Mouse (Mus musculus) hindbrain, postnatal 0 days (tissue): ENCODE measurements around the gene Plch1. TPM values are rescaled to one million over a fixed set of nuclear protein-coding genes. Genes with fewer than 3 reads are reported as not detected.

ENCODE experiments used
- ATAC-seq: fragments of 200-750 bp; cut with Nextera tagmentation; 2 replicates; pipeline ENCODE4 v1.8.0; 2017; ENCODE audit warnings: mild to moderate bottlenecking, moderate TSS enrichment, moderate library complexity
- DNase-seq: peaks from one replicate; pipeline ENCODE4 v3.0.0-alpha.2; 2015; ENCODE audit warnings: low spot score
- H3K27ac ChIP-seq: fragments of 300-500 bp; sonication (generic); 2 replicates; pipeline ENCODE4 v1.5.1; 2014; ENCODE audit warnings: mild to moderate bottlenecking
- H3K27me3 ChIP-seq: fragments of 300-500 bp; sonication (generic); 2 replicates; pipeline ENCODE4 v1.6.1; 2014; ENCODE audit warnings: low read length, mixed read lengths; ENCODE audit not compliant: insufficient read depth
- H3K36me3 ChIP-seq: fragments of 300-500 bp; sonication (generic); 2 replicates; pipeline ENCODE4 v1.6.1; 2014; ENCODE audit warnings: low read length, mixed read lengths; ENCODE audit not compliant: insufficient read depth
- H3K4me1 ChIP-seq: fragments of 300-500 bp; sonication (generic); 2 replicates; pipeline ENCODE4 v1.6.1; 2014; ENCODE audit warnings: antibody characterized with exemption, low read length, mixed read lengths; ENCODE audit not compliant: insufficient read depth
- H3K4me2 ChIP-seq: fragments of 300-500 bp; sonication (generic); 2 replicates; pipeline ENCODE4 v1.6.1; 2014; ENCODE audit warnings: low read depth, mild to moderate bottlenecking, low read length, moderate library complexity, mixed read lengths
- H3K4me3 ChIP-seq: fragments of 300-500 bp; sonication (generic); 2 replicates; pipeline ENCODE4 v1.5.1; 2014; ENCODE audit warnings: low read length
- H3K9ac ChIP-seq: fragments of 300-500 bp; sonication (generic); replicated peaks from 2 replicates; pipeline ENCODE4 v1.6.1; 2014; ENCODE audit warnings: mild to moderate bottlenecking, low read length, moderate library complexity, mixed read lengths
- H3K9me3 ChIP-seq: fragments of 300-500 bp; sonication (generic); 2 replicates; pipeline ENCODE4 v1.6.1; 2016; ENCODE audit warnings: low read length, mixed read lengths
- CTCF ChIP-seq: IDR thresholded peaks from 2 replicates; pipeline ENCODE4 v1.5.1; 2016; ENCODE audit warnings: antibody characterized with exemption, control low read depth, low read depth
- WGBS: fragments of 180-500 bp; shearing (Covaris S2); extraction: QIAGEN DNeasy Blood & Tissue Kit; methylation state at CpG from one replicate; pipeline ENCODE4 v1.1.7; 2014; 5-methylcytosine and 5-hydroxymethylcytosine counted together
- polyA plus RNA-seq: library from polyadenylated mRNA; unstranded; fragments of >200 nt; fragmentation: Nextera tagmentation; extraction: Ambion mirVana; gene quantifications from 2 replicates; pipeline ENCODE4 v1.2.1, GENCODE M21; 2015
- total RNA-seq: library from RNA; depleted of rRNA; stranded (reverse); fragments of >200 nt; gene quantifications from 2 replicates; pipeline ENCODE4 v1.2.3, GENCODE M21; 2014

Gene Plch1
- total and polyA plus RNA-seq, 2 experiments from 2014 or later = 4.1 to 11.7 TPM

- 17% methylated on average over 2 of the region's 2 CpGs for WGBS
Measured at GRCm38 (mm10) chr3:63740073-63740472, 159.2 kb downstream of the Plch1 start.

GRCm38 (mm10) chr3:63728325-63728724 is 170.9 kb downstream of the Plch1 start:
- H3K27ac ChIP-seq = no peak overlapping the region
- ATAC-seq (no peak), DNase-seq (no peak)
- H3K27me3 ChIP-seq = no peaks in the 10 kb centered on the region
- H3K9me3 ChIP-seq = no peaks in the 10 kb centered on the region
- WGBS = 45% methylated on average over 1 of the region's 1 CpGs
- no peak for TF ChIP-seq CTCF
- no peak overlapping the region for H3K9ac ChIP-seq
- H3K4me3 ChIP-seq = no peak overlapping the region
- H3K4me1 ChIP-seq = peaks cover 6% of the 10 kb centered on the region; the same call in 1 of the 2 replicates
- H3K4me2 ChIP-seq = no peak overlapping the region
- no peaks in the 10 kb centered on the region for H3K36me3 ChIP-seq

More at GRCm38 (mm10) chr3:63740073-63740472, 159.2 kb downstream of the Plch1 start:
- Histone ChIP-seq H3K9ac (no peak overlapping the region), H3K4me1 (peaks cover 3% of the 10 kb centered on the region; the same call in 1 of the 2 replicates), H3K4me2 (0 out of 2 replicates have a peak overlapping the region, but pooled peaks have one; percentile 11), H3K27me3 (no peaks in the 10 kb centered on the region), H3K27ac (peak overlapping the region; percentile 51; the same call in 1 of the 2 replicates), H3K9me3 (no peaks in the 10 kb centered on the region), H3K4me3 (no peak overlapping the region), H3K36me3 (no peaks in the 10 kb centered on the region)
- DNase-seq (peak; percentile 25), ATAC-seq (peak; percentile 51; the same call in 1 of the 2 replicates)
- TF ChIP-seq CTCF = no peak

- Histone ChIP-seq H3K9ac (no peak overlapping the region), H3K36me3 (no peaks in the 10 kb centered on the region), H3K4me3 (no peak overlapping the region), H3K27me3 (no peaks in the 10 kb centered on the region), H3K27ac (peak overlapping the region; percentile 26; the same call in 1 of the 2 replicates), H3K4me2 (no peak overlapping the region), H3K9me3 (no peaks in the 10 kb centered on the region), H3K4me1 (peaks cover 6% of the 10 kb centered on the region; the same call in 1 of the 2 replicates)
- WGBS = 63% methylated on average over 4 of the region's 4 CpGs
- DNase-seq (no peak), ATAC-seq (peak; percentile 19; the same call in 1 of the 2 replicates)
- no peak for TF ChIP-seq CTCF
Measured at GRCm38 (mm10) chr3:63726667-63727342, 172.5 kb downstream of the Plch1 start.

- Histone ChIP-seq H3K27me3 (no peaks in the 10 kb centered on the region), H3K4me2 (no peak overlapping the region), H3K9me3 (no peaks in the 10 kb centered on the region), H3K36me3 (no peaks in the 10 kb centered on the region), H3K9ac (no peak overlapping the region), H3K4me3 (no peak overlapping the region), H3K4me1 (no peaks in the 10 kb centered on the region), H3K27ac (no peak overlapping the region)
- DNase-seq (no peak), ATAC-seq (no peak)
- no peak for TF ChIP-seq CTCF
- WGBS = 86% methylated on average over 2 of the region's 2 CpGs
Measured at GRCm38 (mm10) chr3:63693694-63694093, 205.6 kb downstream of the Plch1 start.

GRCm38 (mm10) chr3:63692727-63693126 is 206.5 kb downstream of the Plch1 start:
- Histone ChIP-seq H3K36me3 (no peaks in the 10 kb centered on the region), H3K27me3 (no peaks in the 10 kb centered on the region), H3K27ac (no peak overlapping the region), H3K4me3 (no peak overlapping the region), H3K4me2 (no peak overlapping the region), H3K9me3 (no peaks in the 10 kb centered on the region), H3K9ac (no peak overlapping the region), H3K4me1 (no peaks in the 10 kb centered on the region)
- ATAC-seq (no peak), DNase-seq (no peak)
- TF ChIP-seq CTCF = no peak
- 71% methylated on average over 4 of the region's 4 CpGs for WGBS

GRCm38 (mm10) chr3:63668779-63669178 is 230.5 kb downstream of the Plch1 start:
- no peak for TF ChIP-seq CTCF
- no peaks in the 10 kb centered on the region for H3K4me1 ChIP-seq
- no peaks in the 10 kb centered on the region for H3K9me3 ChIP-seq
- H3K4me2 ChIP-seq = no peak overlapping the region
- no peak overlapping the region for H3K4me3 ChIP-seq
- no peak for DNase-seq
- H3K36me3 ChIP-seq = no peaks in the 10 kb centered on the region
- no peak overlapping the region for H3K9ac ChIP-seq
- ATAC-seq = no peak
- H3K27me3 ChIP-seq = no peaks in the 10 kb centered on the region
- WGBS = 62% methylated on average over 4 of the region's 4 CpGs
- no peak overlapping the region for H3K27ac ChIP-seq

- H3K9ac ChIP-seq = no peak overlapping the region
- no peak for TF ChIP-seq CTCF
- H3K27me3 ChIP-seq = no peaks in the 10 kb centered on the region
- no peak overlapping the region for H3K4me3 ChIP-seq
- no peaks in the 10 kb centered on the region for H3K9me3 ChIP-seq
- 76% methylated on average over 3 of the region's 3 CpGs for WGBS
- no peak overlapping the region for H3K27ac ChIP-seq
- H3K4me1 ChIP-seq = no peaks in the 10 kb centered on the region
- ATAC-seq (no peak), DNase-seq (no peak)
- no peaks in the 10 kb centered on the region for H3K36me3 ChIP-seq
- H3K4me2 ChIP-seq = no peak overlapping the region
Measured at GRCm38 (mm10) chr3:63665307-63665706, 234.0 kb downstream of the Plch1 start.
